Mouse (Mus musculus) adrenal gland, adult 8-10 months (tissue): ENCODE data around the gene Foxd2. TPM values are rescaled to one million over a fixed set of nuclear protein-coding genes. Genes with fewer than 3 reads are reported as not detected.

ENCODE experiments used
- DNase-seq: peaks from one replicate; pipeline ENCODE4 v3.0.0; 2022
- total RNA-seq, 4 experiments: library from RNA; stranded (reverse); gene quantifications; 2 replicates each; pipeline ENCODE4 v1.2.4; 2022

The Foxd2 gene
- total RNA-seq: 1 to 10 TPM; 2.0 to 4.2 (median 3.1) TPM

- DNase-seq: peak; percentile 85
These were observed at the start of gene Foxd2 for GRCm38 (mm10) chr4:114908829-114909601. Foxd2 (minus strand) TSS chr4:114908873.

GRCm38 (mm10) chr4:114958231-114958630 is 49.6 kb upstream of the Foxd2 start:
- no peak for DNase-seq

- DNase-seq: no peak
These were observed 48.7 kb upstream of the Foxd2 start for GRCm38 (mm10) chr4:114957403-114957802.

- DNase-seq: no peak
These were observed 44.5 kb upstream of the Foxd2 start for GRCm38 (mm10) chr4:114953172-114953571.

GRCm38 (mm10) chr4:114947852-114948481 is 39.3 kb upstream of the Foxd2 start:
- DNase-seq: no peak

GRCm38 (mm10) chr4:114947395-114947794 is 38.7 kb upstream of the Foxd2 start:
- DNase-seq: peak; percentile 71

GRCm38 (mm10) chr4:114946416-114946815 is 37.7 kb upstream of the Foxd2 start:
- no peak for DNase-seq

- peak; percentile 55 for DNase-seq
These were observed 36.3 kb upstream of the Foxd2 start for GRCm38 (mm10) chr4:114945021-114945420.

GRCm38 (mm10) chr4:114942583-114942982 is 33.9 kb upstream of the Foxd2 start:
- DNase-seq: no peak

- DNase-seq: no peak
These were observed 33.4 kb upstream of the Foxd2 start for GRCm38 (mm10) chr4:114942112-114942511.

GRCm38 (mm10) chr4:114941311-114941710 is 32.6 kb upstream of the Foxd2 start:
- no peak for DNase-seq

- DNase-seq: no peak
These were observed 29.6 kb upstream of the Foxd2 start for GRCm38 (mm10) chr4:114938248-114938647.

- no peak for DNase-seq
These were observed 28.9 kb upstream of the Foxd2 start for GRCm38 (mm10) chr4:114937459-114938047.

GRCm38 (mm10) chr4:114934188-114934587 is 25.5 kb upstream of the Foxd2 start:
- DNase-seq: peak; percentile 63

- DNase-seq: no peak
These were observed 24.1 kb upstream of the Foxd2 start for GRCm38 (mm10) chr4:114932747-114933146.

- DNase-seq: no peak
These were observed 20.5 kb upstream of the Foxd2 start for GRCm38 (mm10) chr4:114929155-114929554.

GRCm38 (mm10) chr4:114925917-114926312 is 17.2 kb upstream of the Foxd2 start, which contains the start of gene Foxe3:
Foxe3 (minus strand) TSS chr4:114926013.
- no peak for DNase-seq

GRCm38 (mm10) chr4:114924971-114925916 is 16.6 kb upstream of the Foxd2 start:
- no peak for DNase-seq

GRCm38 (mm10) chr4:114917091-114917490 is 8.4 kb upstream of the Foxd2 start:
- peak; percentile 51 for DNase-seq

- no peak for DNase-seq
These were observed 7.4 kb upstream of the Foxd2 start for GRCm38 (mm10) chr4:114916056-114916455.

- DNase-seq: peak; percentile 46
These were observed 4.9 kb upstream of the Foxd2 start for GRCm38 (mm10) chr4:114913594-114913962.
